Mouse (Mus musculus) spleen, postnatal 14 days (tissue): Measurements from ENCODE around the gene Phf13.

Source experiments
- DNase-seq, 2 experiments: peaks; one replicate each; pipeline ENCODE4 v3.0.0; 2021 to 2022; ENCODE audit warnings: low spot score in 2 of 2

Phf13 gene

DNA sequence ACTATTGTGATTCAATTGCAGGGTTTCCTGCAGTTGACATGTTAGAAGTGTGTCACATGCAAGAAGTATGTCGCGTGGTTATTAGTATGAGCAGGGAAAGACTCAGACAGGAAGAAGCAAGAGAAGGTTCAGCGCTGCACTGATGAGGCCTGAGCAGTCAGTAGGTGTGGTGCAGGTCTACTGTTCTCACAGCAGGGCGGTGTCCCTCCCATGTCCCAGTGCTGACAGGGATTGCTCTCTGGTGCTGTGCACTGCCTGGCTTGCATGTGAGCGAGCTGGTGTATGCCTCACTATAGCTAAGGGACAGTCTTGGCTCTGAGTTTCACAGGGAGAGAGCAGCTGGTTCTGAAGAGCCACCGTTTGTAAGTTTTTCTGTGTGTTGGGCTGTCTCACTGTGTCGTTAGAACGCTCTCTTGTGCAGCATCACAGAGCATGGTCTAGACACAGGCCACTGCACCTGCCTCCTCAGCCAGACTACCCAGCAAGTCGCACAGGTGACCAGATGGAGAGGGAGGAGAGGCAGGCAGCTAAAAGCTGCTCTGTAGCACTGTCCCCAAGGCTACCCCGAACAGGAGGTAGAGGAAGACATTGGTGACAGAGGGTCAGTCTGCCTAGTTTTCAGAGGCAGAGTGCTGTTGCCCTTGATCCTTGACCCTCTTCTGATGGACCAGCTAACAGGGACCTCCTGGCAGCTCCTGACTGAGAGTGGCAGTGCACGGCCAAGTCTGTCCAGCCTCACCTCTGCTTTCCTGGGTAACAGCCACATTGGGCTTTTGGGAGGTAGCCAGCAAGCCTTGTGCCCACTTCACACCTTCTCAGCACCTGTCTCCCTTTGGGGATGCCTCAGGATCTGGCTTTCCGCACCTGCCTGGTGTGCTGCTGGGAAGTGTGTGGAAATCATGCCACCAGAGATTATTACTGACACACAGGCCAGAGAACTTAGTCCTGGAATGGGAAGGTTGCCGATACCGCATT is 47.3 kb downstream of the Phf13 start:
- no peak for DNase-seq

DNA sequence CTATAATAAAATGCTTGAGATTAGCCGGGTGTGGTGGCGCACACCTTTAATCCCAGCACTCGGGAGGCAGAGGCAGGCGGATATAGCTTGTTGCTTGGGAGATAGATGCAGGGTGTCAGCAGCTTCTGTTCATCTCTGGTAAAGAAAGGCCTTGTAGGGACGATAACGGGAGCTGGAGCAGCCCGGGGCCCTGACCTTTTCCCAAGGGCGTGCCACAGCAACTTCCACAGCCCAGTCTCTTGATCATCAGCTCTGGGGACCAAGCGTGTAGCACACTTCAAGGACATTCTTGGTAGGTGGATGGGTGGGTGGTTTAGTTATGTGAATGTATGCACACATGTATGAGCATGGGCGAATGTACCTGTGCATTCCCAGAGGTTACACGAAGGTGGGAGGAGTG is 49.8 kb downstream of the Phf13 start:
- no peak for DNase-seq
